Mouse (Mus musculus): ENCODE results near the gene Pofut2.
A peak's percentile ranks its signal among the peaks of the same experiment; 100 is the strongest.

Gene Pofut2

DNA sequence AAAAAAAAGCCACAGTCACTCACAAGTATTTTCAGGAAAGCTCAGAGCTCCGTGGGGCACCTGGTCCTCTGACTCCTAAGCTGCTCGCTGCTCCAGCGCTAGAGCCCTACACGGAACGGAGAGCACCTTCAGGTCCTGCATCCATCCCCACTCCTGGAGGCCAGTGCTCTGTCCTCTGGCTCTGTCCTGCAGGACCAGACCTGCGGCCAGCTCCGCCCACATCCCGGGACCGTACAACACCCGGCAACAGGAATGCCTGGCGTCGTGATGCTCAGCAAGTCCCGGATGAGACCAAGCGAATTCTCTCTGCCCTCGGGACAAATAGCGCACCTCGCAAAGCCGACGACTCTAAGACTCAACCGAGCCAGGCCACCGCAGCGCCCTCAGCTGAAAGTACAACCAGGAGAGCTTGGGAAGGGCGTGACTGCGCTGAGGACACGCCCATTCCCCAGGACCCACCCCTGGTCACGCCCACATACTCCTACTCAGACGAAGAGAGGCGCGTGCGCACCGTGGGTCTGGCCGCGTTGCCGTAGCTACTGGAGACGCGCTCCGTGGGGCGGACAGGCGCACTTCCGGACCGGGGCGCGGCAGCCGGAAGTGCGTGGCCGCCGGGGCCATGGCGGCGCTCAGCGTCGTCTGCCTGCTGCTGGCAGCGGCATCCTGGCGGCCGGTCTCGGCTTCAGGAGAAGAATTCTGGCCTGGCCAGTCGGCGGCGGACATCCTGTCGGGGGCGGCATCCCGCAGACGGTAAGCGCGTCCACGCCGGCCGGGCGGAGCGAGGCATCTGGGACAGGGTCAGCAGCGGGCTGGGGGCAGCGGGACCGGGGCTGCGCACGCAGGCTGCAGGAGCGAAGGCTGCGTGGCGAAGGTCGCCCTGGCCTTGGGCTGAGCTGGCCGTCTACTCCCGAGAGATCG is at the start of gene Pofut2:
TSS of gene Pofut2 (plus strand) at position 515 of the 918 bp plus-strand sequence.
- peak; percentile 98 for DNase-seq (ENCODE audit: extremely low spot score, low spot score)

DNA sequence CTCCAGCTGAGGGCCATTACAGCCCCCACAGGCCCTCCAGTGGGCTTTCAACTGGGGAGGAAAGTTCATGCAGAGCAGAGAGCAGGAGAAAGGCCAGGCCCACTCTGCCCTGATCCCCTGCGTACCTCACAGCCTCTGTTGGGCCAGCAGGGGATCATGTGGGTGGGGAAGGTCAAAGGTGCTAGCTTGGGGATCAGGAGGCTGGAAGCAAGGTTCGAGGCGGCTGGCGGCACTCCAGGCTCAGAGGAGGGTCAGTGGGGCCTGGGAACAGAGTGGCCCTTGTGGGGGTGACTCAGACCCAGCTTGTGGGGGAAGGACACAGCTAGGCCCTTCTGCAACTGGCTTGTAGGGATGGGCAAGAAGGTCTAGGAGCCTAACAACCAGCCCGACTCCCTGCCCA is 49.8 kb upstream of the Pofut2 start:
- DNase-seq (ENCODE audit: extremely low spot score, low spot score): no peak

- no peak for DNase-seq (ENCODE audit: extremely low spot score, low spot score)
These were observed 48.4 kb upstream of the Pofut2 start for GRCm38 (mm10) chr10:77210666-77211065.

GRCm38 (mm10) chr10:77211116-77211570 is 47.9 kb upstream of the Pofut2 start:
- DNase-seq (ENCODE audit: extremely low spot score, low spot score): no peak

- DNase-seq (ENCODE audit: extremely low spot score, low spot score): no peak
These were observed 46.5 kb upstream of the Pofut2 start for GRCm38 (mm10) chr10:77212354-77213120.

DNA sequence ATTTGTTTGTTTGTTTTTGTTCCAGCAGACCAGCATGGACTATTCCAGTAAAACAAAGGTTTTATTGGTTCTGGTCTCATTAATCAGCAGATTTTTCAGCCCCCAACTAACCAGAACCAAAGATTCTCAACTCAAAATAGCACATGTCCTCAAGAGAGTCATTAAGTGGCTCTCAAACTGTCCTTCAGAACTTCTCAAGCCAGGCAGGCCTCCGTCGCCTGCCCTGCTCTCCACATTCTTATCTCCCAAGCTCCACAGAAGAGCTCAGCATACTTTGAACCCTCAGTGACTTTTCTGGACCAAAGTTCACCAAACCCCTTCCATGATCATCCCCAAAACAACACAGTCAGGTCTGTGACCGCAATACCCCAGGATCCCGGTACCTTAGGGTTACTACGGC is 45.5 kb upstream of the Pofut2 start:
- no peak for DNase-seq (ENCODE audit: extremely low spot score, low spot score)

- DNase-seq (ENCODE audit: extremely low spot score, low spot score): no peak
These were observed 44.4 kb upstream of the Pofut2 start for GRCm38 (mm10) chr10:77214586-77214985.

GRCm38 (mm10) chr10:77215641-77216040 is 43.4 kb upstream of the Pofut2 start:
- DNase-seq (ENCODE audit: extremely low spot score, low spot score): no peak

DNA sequence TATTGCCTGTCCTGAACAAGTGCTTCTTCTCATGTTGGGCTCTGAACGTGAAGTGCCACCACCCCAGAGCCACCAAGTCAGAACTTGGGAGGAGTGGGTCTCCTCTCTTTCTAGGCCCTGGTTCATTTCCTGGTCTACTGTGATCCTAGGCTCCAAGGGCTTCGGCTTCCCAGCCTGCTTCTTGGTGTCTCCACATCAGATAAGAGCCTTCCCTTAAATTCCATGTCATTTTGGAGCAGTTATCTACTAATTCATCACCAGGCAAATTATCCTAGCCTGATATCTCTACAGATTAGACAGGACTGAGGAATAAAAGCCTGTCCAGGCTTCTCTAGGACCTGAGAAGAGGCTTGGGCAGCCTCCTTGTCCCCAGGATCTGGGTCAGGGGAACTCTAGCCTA is 42.7 kb upstream of the Pofut2 start:
- DNase-seq (ENCODE audit: extremely low spot score, low spot score): no peak

- no peak for DNase-seq (ENCODE audit: extremely low spot score, low spot score)
These were observed 41.8 kb upstream of the Pofut2 start for GRCm38 (mm10) chr10:77217155-77217731.

DNA sequence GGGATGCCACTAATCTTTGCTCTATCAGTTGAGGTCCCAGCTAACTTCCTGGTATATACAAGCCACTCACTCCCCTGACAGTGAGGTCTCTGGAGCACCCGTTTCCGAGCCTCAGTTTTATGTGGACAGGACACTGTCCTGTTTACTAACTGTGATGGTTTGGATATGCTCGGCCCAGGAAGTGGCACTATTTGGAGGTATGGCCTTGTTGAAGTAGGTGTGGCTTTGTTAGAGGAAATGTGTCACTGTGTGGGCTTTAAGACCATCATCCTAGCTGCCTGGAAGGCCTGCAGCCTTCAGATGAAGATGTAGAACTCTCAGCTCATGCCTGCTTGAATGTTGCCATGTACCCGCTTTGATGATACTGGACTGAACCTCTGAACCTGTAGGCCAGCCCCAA is 41.0 kb upstream of the Pofut2 start:
- DNase-seq (ENCODE audit: extremely low spot score, low spot score): no peak

- DNase-seq (ENCODE audit: extremely low spot score, low spot score): no peak
These were observed 39.5 kb upstream of the Pofut2 start for GRCm38 (mm10) chr10:77219411-77220025.

- no peak for DNase-seq (ENCODE audit: extremely low spot score, low spot score)
These were observed 37.9 kb upstream of the Pofut2 start for GRCm38 (mm10) chr10:77221108-77221507.

DNA sequence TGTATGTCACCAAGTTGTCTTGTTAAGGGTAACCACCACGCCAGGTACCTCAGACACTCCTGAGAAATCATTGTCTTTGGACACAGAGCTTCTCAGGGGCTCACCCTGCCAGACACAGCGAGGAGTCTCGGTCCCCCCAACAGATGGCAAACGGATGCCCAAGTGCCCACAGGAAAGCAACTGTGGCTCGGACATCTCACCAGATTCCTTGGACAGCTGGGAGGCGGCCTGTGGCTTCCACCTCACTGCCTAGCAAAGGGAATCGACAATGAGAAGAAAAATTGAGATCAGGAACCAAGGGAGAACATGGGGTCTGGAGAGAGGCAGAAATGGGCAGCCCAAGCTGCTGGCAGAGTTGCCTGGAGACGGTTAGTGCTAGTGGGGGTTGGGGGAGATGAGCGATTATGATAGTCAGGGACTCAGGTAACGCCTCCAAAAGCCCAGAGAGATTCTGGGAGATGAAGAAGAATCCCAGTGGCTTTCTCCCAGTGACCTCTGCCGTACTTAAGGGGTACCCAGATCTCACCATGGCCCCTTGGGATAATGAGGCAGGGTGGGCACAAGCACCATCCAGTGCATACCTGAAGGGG is 36.0 kb upstream of the Pofut2 start:
- no peak for DNase-seq (ENCODE audit: extremely low spot score, low spot score)

GRCm38 (mm10) chr10:77224390-77224789 is 34.6 kb upstream of the Pofut2 start:
- no peak for DNase-seq (ENCODE audit: extremely low spot score, low spot score)

GRCm38 (mm10) chr10:77225414-77225813 is 33.6 kb upstream of the Pofut2 start:
- DNase-seq (ENCODE audit: extremely low spot score, low spot score): no peak

GRCm38 (mm10) chr10:77225995-77226688 is 32.9 kb upstream of the Pofut2 start:
- DNase-seq (ENCODE audit: extremely low spot score, low spot score): no peak

- no peak for DNase-seq (ENCODE audit: extremely low spot score, low spot score)
These were observed 32.2 kb upstream of the Pofut2 start for GRCm38 (mm10) chr10:77226691-77227367.

- no peak for DNase-seq (ENCODE audit: extremely low spot score, low spot score)
These were observed 31.7 kb upstream of the Pofut2 start for GRCm38 (mm10) chr10:77227368-77227723.
